In the genomic region with DNA sequence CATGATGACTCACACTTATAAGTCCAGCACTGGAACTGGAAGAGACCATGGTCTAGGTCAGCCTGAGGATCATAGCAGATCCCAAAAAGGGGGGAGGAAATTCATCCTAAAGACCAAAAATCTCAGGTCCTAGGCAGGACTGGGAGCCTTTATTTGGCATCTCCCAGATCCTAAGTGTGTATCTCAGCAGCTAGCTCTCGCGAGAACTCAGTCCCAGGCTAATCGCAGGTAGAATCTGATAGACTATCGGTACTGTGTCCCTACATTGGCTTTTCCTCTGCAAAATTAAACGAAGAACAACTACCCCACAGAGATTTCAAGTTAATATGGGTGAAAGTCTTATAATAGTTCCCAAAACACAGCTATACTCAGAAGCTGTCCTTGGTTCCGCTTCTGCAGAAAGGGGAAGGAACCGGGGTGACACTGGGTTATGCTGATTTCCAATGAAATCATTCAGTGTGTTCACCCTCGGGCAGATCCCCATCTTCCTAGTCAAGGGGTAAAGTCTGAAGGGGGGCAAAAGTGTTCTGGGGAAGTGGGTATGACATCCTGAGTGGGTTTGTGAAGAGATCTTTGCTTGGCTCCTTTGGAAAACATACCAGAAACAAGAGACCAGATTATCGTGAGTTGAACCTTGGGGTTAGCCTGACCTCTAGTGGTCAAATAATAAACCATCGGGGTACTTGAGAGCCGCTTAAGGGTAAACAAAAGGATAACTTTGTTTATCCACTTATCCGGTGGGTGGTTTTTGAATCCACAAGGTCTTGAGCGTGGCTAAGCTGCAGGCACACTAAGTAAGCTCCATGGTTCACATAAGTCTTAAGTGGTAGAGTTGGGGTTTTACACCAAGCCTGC, we compare ENCODE assay signal across 9 mouse cellular contexts. TPM values are rescaled to one million over a fixed set of nuclear protein-coding genes. Genes with fewer than 3 reads are reported as not detected.
A peak's percentile ranks its signal among the peaks of the same experiment; 100 is the strongest.
DNase-seq lines count a peak whose midpoint lies in the region; ATAC-seq and TF ChIP-seq lines count a peak whose summit lies in the region.
"Had no signal": no experiment of that assay in that cellular context is flagged by ENCODE, and none has a peak within 500 bp of the region (broad histone marks: within the 10 kb centered on the region; RNA-seq: fewer than 3 reads in every experiment).

No protein-coding gene starts in this region.

- no peak overlapping the region for H3K27ac ChIP-seq in intestine, embryonic 14.5 days (ENCODE audit: low read depth)
- H3K27ac ChIP-seq in intestine, embryonic 16.5 days (ENCODE audit: low read length) = no peak overlapping the region
- H3K27ac ChIP-seq in cerebellum, adult 2 months (ENCODE audit: insufficient read depth, low read length) = no peak overlapping the region
- H3K27ac ChIP-seq: liver, embryonic 13.5 days had no signal

- no peak overlapping the region for H3K9ac ChIP-seq in intestine, embryonic 14.5 days (ENCODE audit: low read length)
- no peak overlapping the region for H3K9ac ChIP-seq in intestine, embryonic 16.5 days (ENCODE audit: low read depth, low read length)
- H3K9ac ChIP-seq: liver, embryonic 13.5 days had no signal

- no peaks in the 10 kb centered on the region for H3K9me3 ChIP-seq in intestine, embryonic 14.5 days (ENCODE audit: control insufficient read depth, low read length)
- no peaks in the 10 kb centered on the region for H3K9me3 ChIP-seq in intestine, embryonic 16.5 days (ENCODE audit: control insufficient read depth, low read length)
- H3K9me3 ChIP-seq: liver, embryonic 13.5 days had no signal

- H3K4me3 ChIP-seq in intestine, embryonic 14.5 days (ENCODE audit: low read depth, low read length) = no peak overlapping the region
- H3K4me3 ChIP-seq in intestine, embryonic 16.5 days (ENCODE audit: low read length) = no peak overlapping the region
- H3K4me3 ChIP-seq in cerebellum, adult 2 months (replicated peaks; ENCODE audit: insufficient read depth, low read depth, low read length) = no peak overlapping the region
- H3K4me3 ChIP-seq: liver, embryonic 13.5 days had no signal

- peak; percentile 46; the same call in 1 of the 2 replicates for TF ChIP-seq CTCF in cerebellum, adult 2 months (IDR thresholded peaks at IDR 0.05; ENCODE audit: borderline replicate concordance, insufficient read depth, low read depth, low read length)

- WGBS in intestine, embryonic 14.5 days = 42% methylated on average over 13 of the region's 13 CpGs
- WGBS in intestine, embryonic 16.5 days = 40% methylated on average over 13 of the region's 13 CpGs
- WGBS in cerebellum, adult 2 months = 48% methylated on average over 13 of the region's 13 CpGs

- peak; percentile 64 for DNase-seq in intestine, embryonic 14.5 days (ENCODE audit: low spot score)
- peak; percentile 74 for DNase-seq in ES-CJ7 (ENCODE audit: low read depth, low spot score)
- DNase-seq in cerebellum, adult 2 months = peak; percentile 24 to 45
- DNase-seq in kidney, postnatal 4 days = peak; percentile 8 to 19
- DNase-seq in spleen, postnatal 36 days (ENCODE audit: low spot score in 2 of 2) = peak; percentile 20 to 44
- DNase-seq: liver, embryonic 13.5 days had no signal

- H3K4me1 ChIP-seq in intestine, embryonic 14.5 days (replicated peaks; ENCODE audit: control insufficient read depth, insufficient read depth, low read length) = no peaks in the 10 kb centered on the region
- H3K4me1 ChIP-seq in intestine, embryonic 16.5 days (ENCODE audit: control insufficient read depth, insufficient read depth, low read length) = no peaks in the 10 kb centered on the region
- H3K4me1 ChIP-seq in cerebellum, adult 2 months (ENCODE audit: control insufficient read depth, insufficient read depth, low read length) = no peaks in the 10 kb centered on the region
- H3K4me1 ChIP-seq: liver, embryonic 13.5 days had no signal

- H3K36me3 ChIP-seq in intestine, embryonic 14.5 days (ENCODE audit: control insufficient read depth, insufficient read depth, low read length) = no peaks in the 10 kb centered on the region
- no peaks in the 10 kb centered on the region for H3K36me3 ChIP-seq in intestine, embryonic 16.5 days (ENCODE audit: control insufficient read depth, insufficient read depth, low read length)
- H3K36me3 ChIP-seq: liver, embryonic 13.5 days had no signal

- 0 out of 2 replicates have a peak, but pooled peaks have one; percentile 27 for ATAC-seq in intestine, embryonic 14.5 days (replicated peaks; ENCODE audit: low FRiP score, low TSS enrichment, low read depth)
- no peak for ATAC-seq in intestine, embryonic 16.5 days
- peak; percentile 89 for ATAC-seq in granulocyte monocyte progenitor cell, adult 5-6 weeks (replicated peaks; ENCODE audit: poor library complexity, severe bottlenecking)
- peak; percentile 85 for ATAC-seq in megakaryocyte progenitor cell, adult 5-6 weeks (replicated peaks; ENCODE audit: poor library complexity)

- H3K27me3 ChIP-seq in intestine, embryonic 14.5 days (replicated peaks; ENCODE audit: control insufficient read depth, insufficient read depth, low read length) = no peaks in the 10 kb centered on the region
- H3K27me3 ChIP-seq in intestine, embryonic 16.5 days (replicated peaks; ENCODE audit: control insufficient read depth, insufficient read depth, low read length) = no peaks in the 10 kb centered on the region
- no peaks in the 10 kb centered on the region for H3K27me3 ChIP-seq in cerebellum, adult 2 months (ENCODE audit: control insufficient read depth, insufficient read depth, low read length)
- H3K27me3 ChIP-seq: liver, embryonic 13.5 days had no signal

- no peak overlapping the region for H3K4me2 ChIP-seq in intestine, embryonic 14.5 days (ENCODE audit: low read length)
- no peak overlapping the region for H3K4me2 ChIP-seq in intestine, embryonic 16.5 days (ENCODE audit: low read depth, low read length)
- H3K4me2 ChIP-seq: liver, embryonic 13.5 days had no signal

- no peak for TF ChIP-seq POLR2A in cerebellum, adult 2 months (IDR thresholded peaks at IDR 0.05; ENCODE audit: borderline replicate concordance, insufficient read depth, low read length)

RNA-seq across cellular contexts. Expression of gene Rbbp6, which starts 45.5 kb away (rescaled TPM):
- polyA plus RNA-seq in intestine, embryonic 14.5 days (2014; fragmentation: Nextera tagmentation; extraction: Ambion mirVana) = 30.2 and 32.6 TPM in 2 replicates
- 15.5 and 16.5 TPM in 2 replicates for polyA plus RNA-seq in intestine, embryonic 16.5 days (2015; fragmentation: Nextera tagmentation; extraction: Ambion mirVana)
- 54.5 and 56.8 TPM in 2 replicates for polyA plus RNA-seq in cerebellum, adult 2 months (2012; rRNA removed)
- total RNA-seq in granulocyte monocyte progenitor cell, adult 5-6 weeks (2014; fragmentation: Nextera tagmentation) = 89.0 and 129 TPM in 2 replicates
- 61.3 and 66.8 TPM in 2 replicates for total RNA-seq in granulocyte monocyte progenitor cell, adult 5-6 weeks (2017)
- 115 and 134 TPM in 2 replicates for total RNA-seq in megakaryocyte progenitor cell, adult 5-6 weeks (2015)
- 48.0 and 67.5 TPM in 2 replicates for total RNA-seq in megakaryocyte progenitor cell, adult 5-6 weeks (2017)

Comparison
In these comparisons a context has a peak if more than half of its experiments do, and no peak if none do; other contexts are left out.
1. DNase-seq: peak in every context shown above with its lines; median percentile 74 in ES-CJ7; 64 in intestine, embryonic 14.5 days; 34 in cerebellum, adult 2 months; 32 in spleen, postnatal 36 days; 14 in kidney, postnatal 4 days.